Mouse (Mus musculus): Measurements from ENCODE around the gene Bzw2.

Bzw2 gene

DNA sequence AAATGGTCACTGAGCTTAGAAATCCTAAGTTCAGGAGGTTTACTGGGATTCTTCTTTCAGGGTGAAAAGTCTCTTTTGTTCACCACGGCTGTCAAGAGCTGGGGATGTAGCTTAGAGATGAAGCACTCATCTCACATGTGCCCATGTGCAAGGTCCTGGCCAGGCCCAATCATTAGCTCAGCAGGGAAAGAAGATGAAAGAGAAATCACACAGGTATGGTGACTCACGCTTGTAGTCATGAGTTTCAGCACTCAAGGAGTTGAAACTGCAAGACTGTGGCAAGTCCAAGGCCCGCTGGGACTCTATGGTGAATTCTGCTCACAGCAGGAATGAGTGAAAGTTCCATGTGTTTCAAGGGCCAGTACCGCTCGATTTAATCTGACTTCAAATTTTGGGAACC is 23.8 kb downstream of the Bzw2 start:
- DNase-seq, result no peak

- DNase-seq, result no peak
These were observed 24.3 kb downstream of the Bzw2 start for GRCm38 (mm10) chr12:36133547-36133946.

DNA sequence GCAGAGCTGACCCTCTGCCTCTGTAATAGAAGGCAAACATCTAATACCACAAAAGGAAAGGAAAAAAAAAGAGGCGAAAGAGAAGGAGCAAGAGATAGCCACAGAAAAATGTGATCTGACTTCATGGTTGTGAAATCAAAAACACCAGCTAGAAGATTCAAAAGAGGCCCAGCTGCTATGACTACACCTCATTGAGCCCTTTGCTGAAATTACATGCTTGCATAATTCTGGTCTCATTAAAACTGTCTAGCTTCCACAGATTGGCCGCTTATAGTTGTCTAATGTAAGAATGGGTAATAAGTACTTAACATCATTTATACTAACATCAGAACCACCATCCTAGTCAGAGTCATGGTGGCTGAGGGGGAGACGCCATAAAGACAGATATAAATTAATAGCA is 25.2 kb downstream of the Bzw2 start:
- no peak for DNase-seq

- DNase-seq, result no peak
These were observed 25.6 kb downstream of the Bzw2 start for GRCm38 (mm10) chr12:36132254-36132653.

- no peak for DNase-seq
These were observed 28.1 kb downstream of the Bzw2 start for GRCm38 (mm10) chr12:36129826-36130225.

GRCm38 (mm10) chr12:36126049-36126448 is 31.8 kb downstream of the Bzw2 start:
- DNase-seq, result no peak

DNA sequence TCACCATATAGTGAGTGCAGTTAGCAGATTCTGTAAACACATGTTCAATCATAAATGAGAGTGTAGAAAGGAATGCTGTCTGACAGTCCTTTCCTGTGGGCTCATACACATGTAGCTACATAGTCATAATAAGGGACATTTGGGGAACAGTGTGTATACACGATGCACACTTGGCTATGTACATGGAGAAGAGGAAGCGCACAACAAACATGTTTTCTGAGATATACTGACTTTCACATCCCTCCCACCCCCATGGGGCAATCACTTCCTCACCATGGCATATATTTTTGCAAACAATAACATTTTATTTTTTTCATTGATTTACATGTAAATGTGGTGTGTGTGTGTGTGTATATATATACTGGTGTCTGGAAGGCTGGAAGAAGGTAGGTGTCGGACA is 38.6 kb downstream of the Bzw2 start:
- DNase-seq, result no peak

DNA sequence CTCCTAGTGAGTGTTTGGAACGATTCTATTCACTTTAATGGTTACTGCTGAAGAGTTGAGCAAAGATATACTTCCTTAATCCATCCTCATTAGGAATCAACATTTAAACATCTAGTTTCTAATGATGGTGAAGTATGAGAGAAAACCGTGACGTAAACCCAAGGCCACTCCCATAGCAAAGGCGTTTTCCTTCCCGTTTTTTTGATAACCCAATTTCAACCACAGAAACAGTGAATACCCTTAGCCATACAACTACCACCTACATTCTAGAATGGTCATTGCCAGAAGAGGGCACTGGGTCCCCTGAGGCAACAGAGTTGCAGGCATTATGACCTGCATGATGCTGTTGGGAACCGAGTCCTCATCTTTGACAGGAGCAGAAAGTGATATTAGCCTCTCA is 40.7 kb downstream of the Bzw2 start:
- no peak for DNase-seq

DNA sequence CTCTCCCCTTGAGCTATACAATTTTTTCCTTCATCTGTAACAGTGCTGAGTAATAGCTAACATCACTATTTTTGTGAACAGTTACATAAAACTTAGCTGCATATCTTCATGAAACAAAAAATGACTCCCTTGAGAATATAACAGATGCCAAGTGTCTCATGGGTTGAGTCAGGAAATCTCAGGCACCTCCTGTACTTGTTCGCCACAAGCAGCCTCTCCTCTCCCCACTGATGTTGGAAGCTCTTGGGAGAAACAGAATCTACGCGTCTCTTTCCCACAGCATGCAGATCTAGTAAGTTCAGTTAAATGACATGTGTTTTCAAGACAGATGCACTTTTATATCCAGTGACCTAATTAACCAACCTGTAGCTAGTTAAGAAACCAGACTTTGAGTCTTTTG is 45.8 kb downstream of the Bzw2 start:
- DNase-seq, result no peak

- DNase-seq, result no peak
These were observed 46.8 kb downstream of the Bzw2 start for GRCm38 (mm10) chr12:36111110-36111509.

GRCm38 (mm10) chr12:36110457-36110856 is 47.4 kb downstream of the Bzw2 start:
- DNase-seq, result no peak

GRCm38 (mm10) chr12:36108442-36108841 is 49.4 kb downstream of the Bzw2 start:
- no peak for DNase-seq

- peak; percentile 8 for DNase-seq
These were observed 54.3 kb downstream of the Bzw2 start for GRCm38 (mm10) chr12:36103592-36103910.

GRCm38 (mm10) chr12:36102733-36103591 is 54.9 kb downstream of the Bzw2 start:
- peak; percentile 16 for DNase-seq

DNA sequence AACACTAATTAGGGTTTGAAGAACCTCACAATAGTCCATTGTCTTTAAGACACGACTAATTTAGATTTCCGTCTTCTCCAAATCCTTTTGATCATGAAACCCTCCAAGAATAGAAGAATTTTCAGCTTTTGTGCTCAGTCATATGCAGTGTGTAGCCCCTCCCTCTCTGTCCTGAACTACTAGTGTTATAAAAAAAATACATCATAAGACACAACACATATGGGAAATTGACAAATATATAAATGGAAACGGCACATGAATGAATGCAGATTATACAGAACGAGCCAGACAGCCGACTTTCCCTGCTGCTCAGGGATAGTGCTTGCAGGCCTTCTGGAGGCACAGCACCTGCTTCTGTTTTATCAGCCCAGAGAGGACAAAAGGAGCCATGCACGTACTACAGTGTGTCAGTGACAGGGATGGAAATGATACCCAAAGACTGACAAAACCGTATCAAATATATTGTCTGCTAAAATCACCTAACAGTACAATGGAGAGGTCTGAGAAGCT is 62.5 kb downstream of the Bzw2 start:
- no peak for DNase-seq

- no peak for DNase-seq
These were observed 64.7 kb downstream of the Bzw2 start for GRCm38 (mm10) chr12:36093081-36093670.

GRCm38 (mm10) chr12:36091964-36092363 is 65.9 kb downstream of the Bzw2 start:
- no peak for DNase-seq

- DNase-seq, result no peak
These were observed 68.7 kb downstream of the Bzw2 start for GRCm38 (mm10) chr12:36089221-36089620.

GRCm38 (mm10) chr12:36088804-36089203 is 69.1 kb downstream of the Bzw2 start:
- DNase-seq, result no peak

DNA sequence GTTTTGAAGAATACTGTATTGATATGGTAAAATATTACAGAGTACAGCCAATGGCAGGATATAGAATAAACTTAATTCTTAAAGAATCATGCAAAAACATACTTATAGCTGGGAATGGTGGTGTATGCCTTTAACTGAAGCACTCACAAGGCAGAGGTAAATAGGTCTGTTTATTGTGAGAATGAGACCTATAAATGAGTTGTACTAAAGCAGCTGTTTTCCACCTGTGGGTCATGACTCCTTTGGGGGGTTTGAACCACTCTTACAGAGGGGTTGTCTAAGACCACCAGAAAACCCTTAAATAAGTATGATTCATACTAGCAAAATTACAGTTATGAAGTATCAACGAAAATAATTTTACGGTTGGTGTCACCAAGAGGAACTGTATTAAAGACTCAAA is 72.5 kb downstream of the Bzw2 start:
- DNase-seq, result no peak

GRCm38 (mm10) chr12:36078101-36078899 is 79.6 kb downstream of the Bzw2 start:
- no peak for DNase-seq

DNA sequence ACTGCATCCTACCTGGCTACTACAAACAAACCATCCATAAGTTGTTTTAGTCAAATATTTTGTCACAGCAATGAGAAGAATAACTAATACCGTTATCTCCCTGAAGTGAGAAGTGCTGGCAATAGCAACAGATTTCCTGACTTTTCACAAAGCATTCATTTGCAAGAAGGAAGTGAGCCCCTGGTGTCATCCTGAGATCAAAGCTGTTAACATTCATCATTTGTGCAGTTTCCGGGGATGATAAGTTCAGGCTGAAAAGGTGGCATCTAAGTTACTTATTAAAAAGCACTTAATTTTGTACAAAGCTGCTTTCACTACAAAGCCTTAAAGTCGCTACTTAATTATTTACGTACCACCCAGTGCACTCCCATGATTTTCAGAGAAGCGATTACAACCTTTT is 85.0 kb downstream of the Bzw2 start:
- peak; percentile 5 for DNase-seq

- no peak for DNase-seq
These were observed 87.6 kb downstream of the Bzw2 start for GRCm38 (mm10) chr12:36070231-36070630.

- DNase-seq, result no peak
These were observed 90.3 kb downstream of the Bzw2 start for GRCm38 (mm10) chr12:36067538-36067937.
